Mouse (Mus musculus): ENCODE results near the gene Rnf126.

DNA sequence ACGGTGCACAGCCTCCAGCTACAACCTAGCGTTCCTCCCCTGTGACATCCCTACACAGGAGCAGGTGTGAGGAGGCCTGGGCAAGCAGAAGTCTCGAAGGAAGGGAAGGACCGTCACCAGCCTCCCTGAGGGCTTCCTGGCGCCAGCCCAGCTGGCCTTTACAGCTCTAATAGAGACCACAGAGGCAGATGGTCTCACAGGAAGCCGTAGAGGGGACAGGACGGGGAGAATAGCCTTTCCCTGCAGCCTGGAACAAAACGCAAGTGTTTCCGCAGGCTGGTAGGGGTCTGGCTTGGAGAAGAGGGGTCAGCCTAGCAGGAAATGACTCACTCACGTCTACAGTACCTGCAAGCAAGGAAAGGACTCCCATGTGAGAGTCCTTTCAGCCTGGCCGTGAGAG, 41.1 kb upstream of the Rnf126 start:
- TF ChIP-seq POLR2A (IDR thresholded peaks at IDR 0.05; ENCODE audit: low read depth, low read length) (no peak), CTCF (IDR thresholded peaks at IDR 0.05; ENCODE audit: extremely low read depth, insufficient read depth, insufficient read length, insufficient replicate concordance) (no peak)

Measured in spleen, adult 2 months (tissue).